ENCODE assay signal across 26 mouse cellular contexts in the genomic region with DNA sequence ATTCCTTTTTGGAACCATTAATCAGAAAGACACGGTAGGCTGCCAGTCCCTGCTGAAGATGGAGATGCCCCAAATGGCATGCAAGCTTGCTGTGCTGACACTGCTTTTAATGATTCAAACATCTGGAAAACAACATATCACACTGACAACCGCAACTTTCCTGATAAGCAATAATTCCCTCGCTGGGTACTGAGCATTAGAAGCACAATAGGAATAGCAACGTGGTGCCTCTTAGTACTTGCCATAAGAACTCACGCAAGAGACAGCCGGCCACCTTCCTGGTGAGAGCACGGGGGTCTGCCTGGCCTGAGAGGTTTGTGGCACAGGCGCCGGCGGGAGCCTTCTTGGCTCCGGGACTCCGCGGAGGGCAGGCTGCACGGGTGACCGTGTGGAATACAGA. TPM values are rescaled to one million over a fixed set of nuclear protein-coding genes. Genes with fewer than 3 reads are reported as not detected.
"Had no signal": no experiment of that assay in that cellular context is flagged by ENCODE, and none has a peak within 500 bp of the region (broad histone marks: within the 10 kb centered on the region; RNA-seq: fewer than 3 reads in every experiment).

No protein-coding gene starts in this region.

RNA-seq across cellular contexts. Expression of a gene that starts 22.5 kb away (rescaled TPM):
- total RNA-seq: gastrocnemius, adult 2 months; gastrocnemius, postnatal 10 days; gastrocnemius, postnatal 25 days; gastrocnemius, postnatal 4 days; granulocyte monocyte progenitor cell, adult 5-6 weeks; heart, adult 2 months; heart, postnatal 14 days; heart, postnatal 36 days; hematopoietic stem cell, adult 5-6 weeks; hindbrain, postnatal 0 days; layer of hippocampus, adult 18-20 months; layer of hippocampus, postnatal 14 days; layer of hippocampus, postnatal 36 days; left cerebral cortex, postnatal 25 days; left cerebral cortex, postnatal 4 days; liver, adult 2 months had no signal
- polyA plus RNA-seq: heart, adult 2 months; hindbrain, embryonic 11.5 days; intestine, embryonic 14.5 days; intestine, embryonic 16.5 days; kidney, adult 2 months; kidney, embryonic 15.5 days; large intestine, adult 2 months; limb, embryonic 11.5 days; limb, embryonic 15.5 days; liver, adult 2 months; liver, embryonic 12.5 days; liver, embryonic 14.5 days had no signal
